Mouse (Mus musculus): ENCODE measurements around the gene Fars2.

DNA sequence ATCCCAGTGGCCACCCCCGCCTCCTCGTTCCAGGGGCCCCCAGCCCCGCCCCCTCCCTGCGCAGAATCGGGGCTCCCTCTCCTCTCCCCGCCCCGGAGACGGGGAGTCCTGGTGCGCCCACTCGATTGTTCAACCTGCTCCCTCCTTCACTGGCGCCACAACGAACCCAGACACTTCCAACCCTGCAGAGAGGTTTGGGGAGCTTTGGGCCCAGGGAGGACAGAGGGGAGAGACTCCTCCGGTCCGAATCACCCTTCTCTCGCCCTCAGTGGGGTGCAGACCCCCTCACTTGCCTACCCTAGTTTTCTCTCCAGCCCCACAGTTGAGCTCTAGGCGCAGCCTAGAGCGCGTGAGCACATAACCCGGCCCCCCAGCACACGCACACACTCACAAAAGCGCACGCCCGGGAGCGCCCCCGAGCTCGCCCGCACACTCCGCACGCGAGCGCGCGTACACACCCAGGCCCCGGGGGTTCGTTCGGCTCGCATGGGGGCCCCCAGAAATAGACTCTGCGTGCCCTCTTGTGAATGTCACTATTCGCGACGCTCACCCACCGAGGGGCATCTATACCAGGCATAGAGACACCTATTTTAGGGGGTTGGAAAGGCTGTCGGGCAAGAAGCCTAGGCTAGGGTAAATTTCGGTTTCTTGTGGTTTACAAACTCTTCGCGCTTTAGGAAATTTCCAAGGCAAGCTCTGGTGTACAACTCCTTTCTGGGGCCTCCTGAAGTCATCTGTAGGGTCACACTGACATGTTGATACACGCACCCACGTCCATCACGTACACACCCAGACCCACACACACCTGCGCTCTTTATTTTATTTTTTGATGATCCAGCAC, 617.7 kb downstream of the Fars2 start, which contains the start of gene Nrn1:
- TF ChIP-seq CTCF (IDR thresholded peaks at IDR 0.05; ENCODE audit: borderline replicate concordance, insufficient read depth, low read depth, low read length): no peak
- TF ChIP-seq POLR2A (IDR thresholded peaks at IDR 0.05; ENCODE audit: borderline replicate concordance, insufficient read depth, low read length): peak; percentile 59; the same call in 1 of the 2 replicates
